Mouse (Mus musculus): Measurements from ENCODE around the gene Tjp1.

Tjp1 gene

DNA sequence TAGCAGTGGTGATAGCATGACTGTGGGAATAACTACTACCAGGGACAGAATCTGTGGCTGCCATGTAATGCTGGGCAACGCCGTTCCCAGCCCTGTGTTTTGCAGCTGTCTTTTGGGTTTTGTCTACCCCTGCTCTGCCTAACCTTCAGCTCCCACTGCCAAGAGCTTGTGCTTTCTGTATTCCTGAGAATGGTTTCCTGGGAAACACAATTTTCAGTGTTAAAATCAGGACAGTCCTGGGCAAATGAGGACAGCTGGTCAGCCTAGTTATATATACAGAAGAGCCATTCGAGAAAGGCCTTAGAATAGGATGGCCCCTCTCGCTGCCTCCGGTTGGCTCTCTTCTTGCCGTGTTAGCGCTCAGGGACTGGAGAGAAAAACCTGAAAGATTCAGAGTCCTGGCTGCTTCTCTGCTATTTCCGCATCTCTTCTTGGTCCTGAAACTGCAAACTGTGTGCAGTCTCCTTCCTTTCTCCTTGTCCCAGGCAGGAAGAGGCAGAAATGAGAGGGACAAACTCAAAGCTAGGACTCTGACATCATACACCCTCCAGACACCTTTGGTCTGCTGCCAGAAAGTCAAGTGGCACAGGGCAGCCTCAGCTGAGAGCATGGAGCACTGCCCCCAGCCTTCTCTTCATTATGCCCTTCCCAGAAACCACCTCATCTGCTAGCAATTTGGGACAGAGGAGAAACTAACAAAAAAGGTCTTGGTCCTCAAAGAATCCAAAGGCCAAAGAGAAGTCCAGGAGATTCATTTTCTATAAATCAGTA is 139.2 kb downstream of the Tjp1 start:
- DNase-seq (ENCODE audit: low spot score in 2 of 2) = no peak

- DNase-seq (ENCODE audit: low spot score in 2 of 2) = no peak
Measured at GRCm38 (mm10) chr7:65387560-65388175, 139.9 kb downstream of the Tjp1 start.

DNA sequence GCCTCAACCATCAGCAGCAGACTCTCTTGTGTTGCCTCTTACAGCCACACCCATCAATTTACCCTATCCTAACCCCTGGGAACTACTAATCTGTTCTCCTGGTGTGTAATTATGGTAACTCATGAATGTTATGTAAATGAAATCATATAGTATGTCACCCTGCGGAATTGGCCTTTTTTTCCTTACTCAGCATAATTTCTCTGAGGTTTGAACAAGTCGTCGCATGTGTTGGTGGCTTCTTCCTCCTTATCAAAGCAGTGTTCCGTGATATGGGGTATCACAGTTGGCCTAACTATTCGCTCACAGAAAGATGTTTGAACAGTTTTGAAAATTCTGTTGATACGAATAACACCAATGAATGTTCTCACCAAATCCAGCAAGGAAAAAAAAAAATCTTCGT is 142.8 kb downstream of the Tjp1 start:
- no peak for DNase-seq (ENCODE audit: low spot score in 2 of 2)

GRCm38 (mm10) chr7:65382515-65383283 is 144.9 kb downstream of the Tjp1 start:
- no peak for DNase-seq (ENCODE audit: low spot score in 2 of 2)

DNA sequence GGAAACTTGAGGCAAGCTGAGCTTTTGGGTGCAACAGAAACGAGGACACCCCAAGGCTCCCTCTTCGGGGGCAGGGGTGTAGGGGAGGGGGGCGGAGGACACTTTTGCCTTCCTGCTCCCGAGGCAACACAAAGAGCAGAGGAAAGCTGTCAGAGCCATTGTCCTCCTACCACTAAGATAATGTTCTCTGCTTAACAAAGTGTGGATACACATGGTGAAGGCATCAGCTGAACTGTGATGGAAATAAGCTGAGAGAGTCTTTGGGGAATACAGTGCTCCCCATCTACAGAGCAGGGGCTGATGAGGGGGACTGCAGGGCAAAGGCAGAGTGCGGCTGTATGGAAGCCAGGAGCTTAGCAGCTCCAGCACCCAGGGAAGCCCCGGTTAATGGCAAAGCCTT is 145.7 kb downstream of the Tjp1 start:
- DNase-seq (ENCODE audit: low spot score in 2 of 2) = no peak

- no peak for DNase-seq (ENCODE audit: low spot score in 2 of 2)
Measured at GRCm38 (mm10) chr7:65380716-65381115, 146.9 kb downstream of the Tjp1 start.

GRCm38 (mm10) chr7:65378818-65379565 is 148.6 kb downstream of the Tjp1 start:
- DNase-seq (ENCODE audit: low spot score in 2 of 2) = no peak

GRCm38 (mm10) chr7:65377521-65377920 is 150.1 kb downstream of the Tjp1 start:
- DNase-seq (ENCODE audit: low spot score in 2 of 2) = no peak

DNA sequence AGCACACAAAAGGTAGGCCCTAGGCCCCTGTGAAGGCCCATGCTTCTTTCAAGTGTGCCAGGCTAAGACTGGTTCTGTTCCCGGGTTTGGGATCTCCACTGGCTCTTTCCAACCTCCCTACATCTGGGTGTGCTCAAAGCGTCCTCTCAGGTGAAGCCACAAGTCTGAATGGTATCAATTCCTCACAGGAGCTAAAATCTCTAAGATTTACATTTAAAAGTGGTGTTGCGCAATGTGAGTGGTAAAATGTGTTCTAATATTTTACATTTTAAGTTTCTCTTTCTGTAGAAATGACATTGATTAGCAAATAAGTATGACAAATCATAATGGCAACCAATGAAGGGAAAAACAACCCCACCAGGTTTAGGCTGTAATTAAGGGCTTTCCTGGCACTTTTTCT is 152.0 kb downstream of the Tjp1 start:
- DNase-seq (ENCODE audit: low spot score in 2 of 2) = no peak

DNA sequence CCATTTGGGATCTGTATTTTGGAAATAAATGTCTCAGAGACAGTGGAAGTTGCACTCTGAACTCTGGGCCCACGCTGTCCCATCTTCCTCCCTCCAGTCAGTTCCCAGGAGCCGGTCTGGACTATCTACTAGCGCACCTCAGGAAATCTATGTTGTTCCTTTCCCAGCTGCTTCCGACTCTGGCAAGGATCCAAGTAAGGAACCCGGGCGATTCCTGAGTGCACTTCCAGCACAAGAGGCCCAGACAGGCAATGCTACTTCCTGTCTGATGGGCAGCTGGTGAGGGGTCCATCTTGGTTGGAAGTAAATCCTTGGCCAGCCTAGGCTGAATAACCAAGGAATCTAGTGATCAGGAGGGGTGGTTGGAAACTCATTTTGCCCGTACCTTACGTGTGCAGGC is 152.4 kb downstream of the Tjp1 start:
- no peak for DNase-seq (ENCODE audit: low spot score in 2 of 2)

DNA sequence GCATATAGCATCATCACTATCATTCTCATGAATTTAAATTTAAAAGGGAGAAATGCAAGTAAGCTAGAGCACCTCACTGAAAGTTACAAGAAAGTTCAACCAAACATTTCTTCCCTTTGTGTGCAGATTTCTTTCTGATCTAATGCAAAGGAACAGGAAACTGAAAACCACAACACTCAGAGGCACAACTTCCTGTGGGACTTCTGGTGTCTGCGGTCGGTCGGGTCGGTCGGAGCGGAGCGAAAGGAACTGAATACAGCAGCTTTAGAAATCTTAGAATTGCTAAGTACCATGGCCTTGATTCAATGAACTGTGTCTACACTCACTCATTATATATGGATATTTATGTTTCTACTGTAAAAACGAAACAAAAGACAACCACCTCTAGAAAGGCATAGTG is 154.2 kb downstream of the Tjp1 start:
- peak in 1 of 2 experiments; percentile 35 for DNase-seq (ENCODE audit: low spot score in 2 of 2)

GRCm38 (mm10) chr7:65371765-65372164 is 155.8 kb downstream of the Tjp1 start:
- no peak for DNase-seq (ENCODE audit: low spot score in 2 of 2)

DNA sequence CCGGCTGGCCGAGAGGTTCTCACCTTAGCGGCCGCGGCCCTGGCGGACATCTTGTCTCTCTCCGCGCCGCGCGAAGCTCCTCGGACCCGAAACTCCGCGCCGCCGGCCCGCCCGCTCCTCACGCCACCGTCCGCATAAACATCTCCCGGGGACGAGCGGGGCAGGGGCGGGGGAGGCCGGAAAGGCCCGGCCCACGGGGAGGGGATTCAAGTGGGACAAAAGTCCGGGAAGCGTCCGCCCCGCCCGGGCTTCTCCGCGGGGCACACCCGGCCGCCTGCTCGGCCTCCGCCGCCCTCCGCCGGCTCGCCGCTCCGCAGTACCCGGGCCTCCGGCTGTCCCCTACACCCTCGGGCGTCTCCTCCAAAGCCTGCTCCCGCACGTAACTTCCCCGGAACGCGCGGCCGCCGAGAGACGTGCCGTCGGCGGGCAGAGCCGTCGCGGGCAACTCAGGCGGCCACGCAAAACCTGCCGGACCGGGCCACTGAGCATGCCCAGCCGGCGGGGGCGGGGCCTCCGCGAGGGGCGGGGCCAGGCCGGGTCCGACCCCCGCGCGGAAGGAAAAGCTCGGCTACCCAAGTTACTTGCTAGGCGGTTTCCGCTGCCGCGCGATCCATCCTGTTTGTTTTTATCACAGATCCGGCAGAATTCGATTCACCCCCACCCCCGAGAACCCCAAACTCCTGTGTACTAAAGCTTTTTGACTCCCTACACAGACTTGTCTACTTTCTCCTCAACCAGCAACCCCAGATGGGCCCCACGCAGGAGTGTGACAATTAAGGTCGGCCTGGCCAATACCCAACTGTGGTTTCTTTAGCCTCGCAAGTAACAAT is 156.6 kb downstream of the Tjp1 start:
- DNase-seq (ENCODE audit: low spot score in 2 of 2) = peak; percentile 66 to 77

GRCm38 (mm10) chr7:65370381-65370786 is 157.2 kb downstream of the Tjp1 start:
- peak; percentile 24 to 27 for DNase-seq (ENCODE audit: low spot score in 2 of 2)

DNA sequence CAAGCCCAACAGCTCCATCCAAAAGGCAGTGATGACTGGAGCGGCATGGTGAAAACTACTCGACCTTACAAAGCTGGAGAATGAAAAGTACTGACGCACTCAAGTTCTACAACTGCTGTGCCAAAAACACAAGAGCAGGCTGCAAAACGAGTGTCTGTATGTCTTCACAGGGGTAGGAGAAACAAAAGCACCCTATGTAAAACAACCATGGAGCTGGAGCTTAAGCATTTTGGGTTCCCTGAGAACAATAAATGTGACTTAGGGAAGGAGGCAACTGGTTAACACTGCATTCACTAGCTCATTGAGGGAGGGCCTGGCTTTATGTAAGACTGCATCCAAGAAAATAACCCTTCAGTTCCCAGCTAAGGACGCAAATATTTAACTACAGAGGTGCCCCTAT is 158.5 kb downstream of the Tjp1 start:
- no peak for DNase-seq (ENCODE audit: low spot score in 2 of 2)

DNA sequence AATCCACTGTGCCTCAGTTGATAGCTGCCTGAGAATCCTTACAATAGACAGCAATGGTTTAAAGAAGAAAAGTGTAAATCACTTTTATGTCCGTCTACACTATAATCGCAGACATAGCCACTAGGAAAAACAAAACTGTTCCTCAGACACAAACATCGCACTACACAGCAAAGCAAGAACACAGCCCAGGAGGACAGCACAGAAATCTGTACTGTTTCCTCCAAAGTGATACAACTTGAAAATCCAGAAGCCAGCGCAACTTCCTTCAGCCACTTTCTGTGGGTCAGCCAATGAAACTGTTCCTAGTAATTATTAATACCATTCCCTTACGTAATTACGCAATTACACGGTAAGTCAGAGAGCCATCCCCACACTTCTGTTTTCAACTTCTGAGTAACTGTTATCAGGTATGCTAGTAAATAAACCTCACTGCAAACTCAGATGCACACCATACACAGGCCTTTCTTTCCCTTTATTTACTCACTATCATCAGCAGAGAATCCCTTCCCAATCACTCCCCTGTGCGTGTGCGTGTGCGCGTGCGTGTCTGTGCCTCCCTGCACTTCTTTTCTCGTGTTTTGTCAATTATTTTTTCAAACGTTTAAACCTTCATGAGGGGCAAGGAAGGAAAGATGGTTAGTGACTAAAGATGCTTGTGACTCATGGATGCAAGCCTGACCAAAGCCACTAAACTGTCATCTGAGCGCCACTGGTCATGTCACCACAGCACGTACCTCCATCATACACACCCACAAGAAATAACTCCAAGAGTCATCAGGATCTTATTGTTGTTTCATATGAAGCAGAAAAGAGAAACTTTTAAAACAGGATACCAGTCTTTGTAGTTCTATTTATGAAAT is 160.0 kb downstream of the Tjp1 start:
- no peak for DNase-seq (ENCODE audit: low spot score in 2 of 2)

DNA sequence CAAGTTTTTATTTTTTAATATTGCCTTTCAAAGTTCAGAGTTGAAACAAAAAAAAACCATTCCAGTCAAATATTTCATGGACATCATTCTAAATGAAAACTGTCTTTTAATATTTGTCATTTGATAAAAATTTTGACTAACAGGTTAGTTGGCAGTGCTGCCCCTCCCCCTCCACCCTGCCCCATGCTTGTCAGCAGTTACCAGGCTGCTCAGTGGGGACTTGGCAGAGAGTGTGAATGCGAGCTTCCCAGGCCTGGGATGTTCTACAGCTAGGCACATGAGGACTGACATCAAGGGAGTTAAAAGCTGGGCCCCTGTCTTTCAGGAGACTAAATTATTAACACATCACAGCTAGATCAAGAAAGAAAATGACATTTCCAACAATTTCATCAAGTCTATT is 161.4 kb downstream of the Tjp1 start:
- peak in 1 of 2 experiments; percentile 22 for DNase-seq (ENCODE audit: low spot score in 2 of 2)

DNA sequence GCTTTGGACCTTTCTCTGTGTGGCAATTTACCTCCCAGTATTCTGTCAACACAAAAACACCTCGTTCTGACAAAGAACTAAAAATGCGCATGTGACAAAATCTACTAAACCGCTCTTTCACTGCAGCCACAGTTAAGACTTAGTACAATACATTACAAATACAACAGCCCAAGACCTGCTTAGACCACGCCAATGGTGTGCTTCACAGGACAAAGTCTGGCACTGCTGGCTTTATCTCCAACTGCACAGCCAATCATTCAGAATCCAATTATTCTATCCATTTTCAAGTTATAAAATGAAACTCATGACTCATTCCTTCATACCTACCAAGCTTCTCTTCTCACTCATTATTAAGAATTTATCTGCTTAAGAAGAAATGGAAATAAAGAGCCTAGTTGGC is 162.0 kb downstream of the Tjp1 start:
- DNase-seq (ENCODE audit: low spot score in 2 of 2) = no peak

DNA sequence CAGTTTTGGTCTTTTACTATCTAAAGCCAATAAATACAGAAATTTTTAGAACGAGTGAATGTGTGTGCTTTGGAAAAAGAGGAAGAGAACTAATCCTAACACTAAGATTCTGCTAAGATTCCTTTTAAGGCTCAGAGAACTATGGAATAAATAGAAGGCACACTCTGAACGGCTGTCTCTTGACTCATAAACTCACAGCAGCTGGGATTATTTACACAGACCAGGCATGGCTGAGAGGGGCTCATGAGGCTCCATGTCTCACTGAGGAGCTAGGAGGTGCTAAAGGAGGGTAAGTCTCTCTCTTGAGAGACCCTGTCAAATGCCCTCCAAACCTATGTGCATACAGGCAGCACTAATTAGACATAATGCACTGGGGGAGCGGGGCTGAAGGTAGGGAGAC is 167.3 kb downstream of the Tjp1 start:
- no peak for DNase-seq (ENCODE audit: low spot score in 2 of 2)

DNA sequence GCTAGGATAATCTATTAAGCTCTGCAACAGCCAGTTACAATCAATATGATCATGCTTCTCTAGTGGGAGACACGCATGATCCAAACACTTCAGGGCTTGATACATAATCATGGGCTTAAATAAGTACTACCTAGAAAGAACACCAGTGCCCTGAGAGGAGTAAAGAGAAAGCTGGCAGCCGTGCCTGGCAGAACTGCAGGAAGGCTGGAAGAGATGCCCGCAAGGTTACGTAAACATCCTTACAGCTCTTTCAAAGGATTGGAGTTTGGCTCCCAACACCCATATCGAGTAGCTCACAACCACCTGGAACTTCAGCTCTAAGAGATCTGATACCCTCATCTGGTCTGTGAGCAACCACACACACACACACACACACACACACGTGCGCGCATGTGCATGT is 167.8 kb downstream of the Tjp1 start:
- DNase-seq (ENCODE audit: low spot score in 2 of 2) = no peak
